Mouse (Mus musculus): ENCODE data around the gene Smarca4. TPM values are rescaled to one million over a fixed set of nuclear protein-coding genes. Genes with fewer than 3 reads are reported as not detected.
A peak's percentile ranks its signal among the peaks of the same experiment; 100 is the strongest.

The Smarca4 gene
- total and polyA plus RNA-seq, 2 experiments from 2014 or later = 22.2 to 55.9 TPM

GRCm38 (mm10) chr9:21715298-21715697 is 99.3 kb downstream of the Smarca4 start:
- 26% methylated on average over 4 of the region's 4 CpGs for WGBS
- no peak overlapping the region for H3K4me3 ChIP-seq (ENCODE audit: low read depth, low read length)
- ATAC-seq (ENCODE audit: insufficient read depth, low read depth) (peak; percentile 90), DNase-seq (ENCODE audit: low spot score) (peak; percentile 78)
- H3K36me3 ChIP-seq (replicated peaks; ENCODE audit: control insufficient read depth, insufficient read depth, low read length) = no peaks in the 10 kb centered on the region
- no peak overlapping the region for H3K9ac ChIP-seq (replicated peaks; ENCODE audit: low read depth, low read length)
- TF ChIP-seq EP300 (IDR thresholded peaks at IDR 0.05; ENCODE audit: low read depth) (no peak), CTCF (IDR thresholded peaks at IDR 0.05; ENCODE audit: low read depth) (no peak)
- 0 out of 2 replicates have a peak, but pooled peaks cover 6% of the 10 kb centered on the region for H3K4me1 ChIP-seq (ENCODE audit: control insufficient read depth, insufficient read depth)
- H3K27me3 ChIP-seq (ENCODE audit: control insufficient read depth, insufficient read depth, low read length) = no peaks in the 10 kb centered on the region
- no peaks in the 10 kb centered on the region for H3K9me3 ChIP-seq (replicated peaks; ENCODE audit: control insufficient read depth, low read length)
- peak overlapping the region; percentile 53 for H3K27ac ChIP-seq (ENCODE audit: low read depth)
- no peak overlapping the region for H3K4me2 ChIP-seq (ENCODE audit: low read depth, low read length)

- no peak for TF ChIP-seq CTCF (IDR thresholded peaks at IDR 0.05; ENCODE audit: low read depth)
- TF ChIP-seq EP300 (IDR thresholded peaks at IDR 0.05; ENCODE audit: low read depth) = no peak
- 72% methylated on average over 2 of the region's 2 CpGs for WGBS
- no peak for ATAC-seq (ENCODE audit: insufficient read depth, low read depth)
These were observed 101.0 kb downstream of the Smarca4 start for GRCm38 (mm10) chr9:21717015-21717414.

GRCm38 (mm10) chr9:21721036-21721435 is 105.1 kb downstream of the Smarca4 start:
- DNase-seq (ENCODE audit: low spot score) (no peak), ATAC-seq (ENCODE audit: insufficient read depth, low read depth) (no peak)
- H3K36me3 ChIP-seq (replicated peaks; ENCODE audit: control insufficient read depth, insufficient read depth, low read length) = no peaks in the 10 kb centered on the region
- no peak for TF ChIP-seq EP300 (IDR thresholded peaks at IDR 0.05; ENCODE audit: low read depth)
- no peak for TF ChIP-seq CTCF (IDR thresholded peaks at IDR 0.05; ENCODE audit: low read depth)
- H3K9me3 ChIP-seq (replicated peaks; ENCODE audit: control insufficient read depth, low read length) = no peaks in the 10 kb centered on the region
- H3K4me1 ChIP-seq (ENCODE audit: control insufficient read depth, insufficient read depth) = peaks cover 23% of the 10 kb centered on the region; the same call in 1 of the 2 replicates
- peak overlapping the region; percentile 74 for H3K27ac ChIP-seq (ENCODE audit: low read depth)
- no peaks in the 10 kb centered on the region for H3K27me3 ChIP-seq (ENCODE audit: control insufficient read depth, insufficient read depth, low read length)
- H3K4me3 ChIP-seq (ENCODE audit: low read depth, low read length) = no peak overlapping the region
- 17% methylated on average over 2 of the region's 2 CpGs for WGBS
- 0 out of 2 replicates have a peak overlapping the region, but pooled peaks have one; percentile 13 for H3K9ac ChIP-seq (replicated peaks; ENCODE audit: low read depth, low read length)
- H3K4me2 ChIP-seq (ENCODE audit: low read depth, low read length) = no peak overlapping the region

More at GRCm38 (mm10) chr9:21717015-21717414, 101.0 kb downstream of the Smarca4 start:
- Histone ChIP-seq H3K9ac (replicated peaks; ENCODE audit: low read depth, low read length) (no peak overlapping the region), H3K9me3 (replicated peaks; ENCODE audit: control insufficient read depth, low read length) (no peaks in the 10 kb centered on the region), H3K4me2 (ENCODE audit: low read depth, low read length) (no peak overlapping the region), H3K27me3 (ENCODE audit: control insufficient read depth, insufficient read depth, low read length) (no peaks in the 10 kb centered on the region), H3K4me3 (ENCODE audit: low read depth, low read length) (no peak overlapping the region), H3K27ac (ENCODE audit: low read depth) (no peak overlapping the region), H3K36me3 (replicated peaks; ENCODE audit: control insufficient read depth, insufficient read depth, low read length) (no peaks in the 10 kb centered on the region), H3K4me1 (ENCODE audit: control insufficient read depth, insufficient read depth) (peaks cover 6% of the 10 kb centered on the region; the same call in 1 of the 2 replicates)
- DNase-seq (ENCODE audit: low spot score) = no peak

GRCm38 (mm10) chr9:21723377-21724146 is 107.6 kb downstream of the Smarca4 start, which contains the start of gene Ldlr:
Ldlr (plus strand) TSS chr9:21723483.
- peak; percentile 89 for ATAC-seq (ENCODE audit: insufficient read depth, low read depth)
- peaks cover 23% of the 10 kb centered on the region; the same call in 1 of the 2 replicates for H3K4me1 ChIP-seq (ENCODE audit: control insufficient read depth, insufficient read depth)
- H3K27ac ChIP-seq (ENCODE audit: low read depth) = peak within 1 kb of the TSS; percentile 96
- WGBS = under 1% methylated on average over 47 of the region's 47 CpGs
- no peaks in the 10 kb centered on the region for H3K27me3 ChIP-seq (ENCODE audit: control insufficient read depth, insufficient read depth, low read length)
- peak; percentile 96 for DNase-seq (ENCODE audit: low spot score)
- peak within 1 kb of the TSS; percentile 65 for H3K9ac ChIP-seq (replicated peaks; ENCODE audit: low read depth, low read length)
- H3K36me3 ChIP-seq (replicated peaks; ENCODE audit: control insufficient read depth, insufficient read depth, low read length) = no peaks in the 10 kb centered on the region; the same call in 1 of the 2 replicates
- H3K4me3 ChIP-seq (ENCODE audit: low read depth, low read length) = peak within 1 kb of the TSS; percentile 85
- peak within 1 kb of the TSS; percentile 97 for H3K4me2 ChIP-seq (ENCODE audit: low read depth, low read length)
- H3K9me3 ChIP-seq (replicated peaks; ENCODE audit: control insufficient read depth, low read length) = no peaks in the 10 kb centered on the region
- TF ChIP-seq EP300 (IDR thresholded peaks at IDR 0.05; ENCODE audit: low read depth) (no peak; the same call in 1 of the 2 replicates), CTCF (IDR thresholded peaks at IDR 0.05; ENCODE audit: low read depth) (no peak)

GRCm38 (mm10) chr9:21724147-21724536 is 108.2 kb downstream of the Smarca4 start:
- Histone ChIP-seq H3K4me3 (ENCODE audit: low read depth, low read length) (peak overlapping the region; percentile 85), H3K4me1 (ENCODE audit: control insufficient read depth, insufficient read depth) (peaks cover 28% of the 10 kb centered on the region), H3K36me3 (replicated peaks; ENCODE audit: control insufficient read depth, insufficient read depth, low read length) (no peaks in the 10 kb centered on the region; the same call in none of the 2 replicates), H3K9ac (replicated peaks; ENCODE audit: low read depth, low read length) (peak overlapping the region; percentile 65), H3K9me3 (replicated peaks; ENCODE audit: control insufficient read depth, low read length) (no peaks in the 10 kb centered on the region), H3K4me2 (ENCODE audit: low read depth, low read length) (peak overlapping the region; percentile 97), H3K27me3 (ENCODE audit: control insufficient read depth, insufficient read depth, low read length) (no peaks in the 10 kb centered on the region), H3K27ac (ENCODE audit: low read depth) (peak overlapping the region; percentile 96)
- DNase-seq (ENCODE audit: low spot score) (peak; percentile 96), ATAC-seq (ENCODE audit: insufficient read depth, low read depth) (peak; percentile 93)
- TF ChIP-seq EP300 (IDR thresholded peaks at IDR 0.05; ENCODE audit: low read depth) = no peak
- TF ChIP-seq CTCF (IDR thresholded peaks at IDR 0.05; ENCODE audit: low read depth) = no peak
- WGBS = 1% methylated on average over 18 of the region's 18 CpGs
